Mouse (Mus musculus) CH12.LX (cell line): ENCODE results near the gene Grik5. TPM values are rescaled to one million over a fixed set of nuclear protein-coding genes. Genes with fewer than 3 reads are reported as not detected.

Experiments
- DNase-seq: peaks from one replicate; pipeline ENCODE4 v3.0.0-alpha.2; 2013; ENCODE audit errors: extremely low read depth
- H3K27ac ChIP-seq: 2 replicates; pipeline ENCODE4 v1.5.1; 2012; ENCODE audit warnings: low read depth, mild to moderate bottlenecking, control low read depth, moderate library complexity; ENCODE audit not compliant: insufficient read depth
- H3K27me3 ChIP-seq: replicated peaks from 2 replicates; pipeline ENCODE3; 2012; ENCODE audit warnings: inconsistent platforms
- H3K36me3 ChIP-seq, 2 experiments: replicated peaks in 1 of 2; 2 replicates each; pipeline versions ENCODE3 to v1.6.1; 2012; ENCODE audit warnings: inconsistent platforms in 1 of 2, low read length in 1 of 2, mild to moderate bottlenecking in 1 of 2, mixed read lengths in 1 of 2, moderate library complexity in 1 of 2; ENCODE audit not compliant: control insufficient read depth in 1 of 2, insufficient read depth in 1 of 2
- H3K4me1 ChIP-seq, 2 experiments: 2 replicates each; pipeline ENCODE4 v1.6.1; 2012; ENCODE audit warnings: inconsistent platforms in 1 of 2, moderate library complexity in 1 of 2; ENCODE audit not compliant: insufficient read depth in 2 of 2, control insufficient read depth in 1 of 2
- H3K4me2 ChIP-seq: 2 replicates; pipeline ENCODE4 v1.6.1; 2012; ENCODE audit warnings: low read depth, mild to moderate bottlenecking, control low read depth; ENCODE audit not compliant: poor library complexity, insufficient read depth, severe bottlenecking
- H3K4me3 ChIP-seq, 3 experiments: fragments of 150-350 bp in 1 of 3; sonication (generic) in 1 of 3; replicated peaks in 1 of 3; 2 replicates each; pipeline versions ENCODE3 to v1.5.1; 2011 to 2012; ENCODE audit warnings: low read depth in 2 of 3, low read length in 2 of 3, mild to moderate bottlenecking in 2 of 3, moderate library complexity in 2 of 3, control low read depth in 1 of 3, improper control_type of control experiment in 1 of 3, inconsistent platforms in 1 of 3, mixed read lengths in 1 of 3; ENCODE audit not compliant: poor library complexity in 1 of 3
- H3K79me2 ChIP-seq: replicated peaks from 2 replicates; pipeline ENCODE4 v1.6.1; 2012; ENCODE audit warnings: mild to moderate bottlenecking, moderate library complexity; ENCODE audit not compliant: control insufficient read depth, poor library complexity, insufficient read depth, severe bottlenecking; ENCODE audit errors: extremely low read depth
- H3K9ac ChIP-seq: 2 replicates; pipeline ENCODE4 v1.6.1; 2012; ENCODE audit warnings: low read depth, mild to moderate bottlenecking, control low read depth, moderate library complexity; ENCODE audit not compliant: insufficient read depth
- H3K9me3 ChIP-seq: replicated peaks from 2 replicates; pipeline ENCODE3; 2012; ENCODE audit warnings: low read length, inconsistent platforms, mixed read lengths
- BHLHE40 ChIP-seq: IDR thresholded peaks from 2 replicates; pipeline ENCODE4 v1.6.1; 2011; ENCODE audit warnings: mild to moderate bottlenecking, low read depth, low read length, improper control_type of control experiment
- CHD1 ChIP-seq: IDR thresholded peaks from 2 replicates; pipeline ENCODE4 v1.6.1; 2012; ENCODE audit warnings: low read depth, low read length, improper control_type of control experiment, inconsistent platforms
- EP300 ChIP-seq: IDR thresholded peaks from 2 replicates; pipeline ENCODE4 v1.6.1; 2011; ENCODE audit warnings: low read length, improper control_type of control experiment
- ETS1 ChIP-seq: conservative IDR thresholded peaks from 2 replicates; pipeline ENCODE4 v1.6.1; 2012; ENCODE audit warnings: low read depth, mild to moderate bottlenecking, inconsistent platforms, low read length, improper control_type of control experiment, moderate library complexity
- GABPA ChIP-seq: IDR thresholded peaks from 2 replicates; pipeline ENCODE4 v1.6.1; 2012; ENCODE audit warnings: low read depth, low read length, improper control_type of control experiment, inconsistent platforms; ENCODE audit not compliant: insufficient replicate concordance
- MAX ChIP-seq: IDR thresholded peaks from 2 replicates; pipeline ENCODE4 v1.6.1; 2011; ENCODE audit warnings: low read length, improper control_type of control experiment
- MEF2A ChIP-seq: IDR thresholded peaks from 2 replicates; pipeline ENCODE4 v1.6.1; 2014; ENCODE audit warnings: low read depth, mild to moderate bottlenecking, inconsistent platforms, low read length, improper control_type of control experiment, borderline replicate concordance
- MYC ChIP-seq: IDR thresholded peaks from 2 replicates; pipeline ENCODE4 v1.6.1; 2011; ENCODE audit warnings: low read depth, mild to moderate bottlenecking, improper control_type of control experiment, low read length
- NELFE ChIP-seq: IDR thresholded peaks from 2 replicates; pipeline ENCODE4 v1.6.1; 2011; ENCODE audit warnings: low read depth, low read length, improper control_type of control experiment
- POLR2A ChIP-seq: IDR thresholded peaks from 2 replicates; pipeline ENCODE4 v1.6.1; 2011; ENCODE audit warnings: low read depth, mild to moderate bottlenecking, improper control_type of control experiment, low read length
- SMC3 ChIP-seq: IDR thresholded peaks from 2 replicates; pipeline ENCODE4 v1.6.1; 2011; ENCODE audit warnings: low read depth, low read length, improper control_type of control experiment
- TBP ChIP-seq: conservative IDR thresholded peaks from 2 replicates; pipeline ENCODE4 v1.6.1; 2011; ENCODE audit warnings: low read depth, low read length, improper control_type of control experiment
- TCF12 ChIP-seq: IDR thresholded peaks from 2 replicates; pipeline ENCODE4 v1.6.1; 2014; ENCODE audit warnings: low read depth, mild to moderate bottlenecking, inconsistent platforms, low read length, improper control_type of control experiment
- UBTF ChIP-seq: IDR thresholded peaks from 2 replicates; pipeline ENCODE4 v1.6.1; 2012; ENCODE audit warnings: low read depth, mild to moderate bottlenecking, inconsistent platforms, low read length, improper control_type of control experiment, moderate library complexity
- USF2 ChIP-seq: conservative IDR thresholded peaks from 2 replicates; pipeline ENCODE4 v1.6.1; 2011; ENCODE audit warnings: low read depth, low read length, improper control_type of control experiment
- ZC3H11A ChIP-seq: IDR thresholded peaks from 2 replicates; pipeline ENCODE4 v1.6.1; 2012; ENCODE audit warnings: low read depth, mild to moderate bottlenecking, inconsistent platforms, low read length, improper control_type of control experiment
- ZNF384 ChIP-seq: IDR thresholded peaks from 2 replicates; pipeline ENCODE4 v1.6.1; 2012; ENCODE audit warnings: low read depth, low read length, improper control_type of control experiment, inconsistent platforms
- dilution Hi-C: fragments of 300-500 bp; cut with MboI; formaldehyde crosslinking; loops from 2 replicates; pipeline ENCODE4 v1.14.3; 2020; ENCODE audit warnings: low sequenced_read_pairs; ENCODE audit not compliant: extremely low pct_unique_long_range_greater_than_20kb, extremely low pct_ligation_motif_present
- in situ Hi-C: fragments of 300-500 bp; cut with MboI; formaldehyde crosslinking; loops from 3 replicates; pipeline ENCODE4 v1.14.3; 2019; ENCODE audit warnings: low sequenced_read_pairs, low pct_ligation_motif_present, low pct_unique_long_range_greater_than_20kb, mixed read lengths
- polyA plus RNA-seq: library from polyadenylated mRNA; unstranded; fragments of >175 nt; gene quantifications from 2 replicates; pipeline ENCODE4 v1.2.1, GENCODE M21; 2012; ENCODE audit warnings: low read depth; ENCODE audit not compliant: insufficient read length
- total RNA-seq, 2 experiments: library from RNA; depleted of rRNA; stranded (reverse); fragments of 300-350 nt in 1 of 2; fragments of >200 nt in 1 of 2; gene quantifications; 2 replicates each; pipeline ENCODE4 v1.2.3; 2012 to 2014

Gene Grik5
- total and polyA plus RNA-seq, 3 experiments, result 1.0 to 2.1 (median 1.5) TPM

GRCm38 (mm10) chr7:25076296-25076662 lies 4.1 kb upstream of the Grik5 start:
- H3K4me2 ChIP-seq, result peak overlapping the region; percentile 59
- peaks cover 26% of the 10 kb centered on the region for H3K79me2 ChIP-seq
- H3K36me3 ChIP-seq, result peaks cover 20 to 25% of the 10 kb centered on the region in 2 experiments
- no peak for DNase-seq
- peak overlapping the region; percentile 40; the same call in 1 of the 2 replicates for H3K27ac ChIP-seq
- no peaks in the 10 kb centered on the region for H3K27me3 ChIP-seq
- H3K4me3 ChIP-seq, result peak overlapping the region; percentile 48 to 88 (median 83)
- H3K9ac ChIP-seq, result peak overlapping the region; percentile 78
- no peaks in the 10 kb centered on the region for H3K9me3 ChIP-seq
- in situ Hi-C loops, result no loop called here
- no peak for TF ChIP-seq TCF12
- TF ChIP-seq UBTF, result 0 out of 2 replicates have a peak, but pooled peaks have one; percentile 36
- TF ChIP-seq, all 38 proteins: peak for 1
- H3K4me1 ChIP-seq, result peaks cover 7 to 35% of the 10 kb centered on the region in 2 experiments
- dilution Hi-C loops, result no loop called here

GRCm38 (mm10) chr7:25073924-25074323 lies 1.8 kb upstream of the Grik5 start:
- H3K36me3 ChIP-seq, result peaks cover 0 to 1% of the 10 kb centered on the region in 2 experiments
- H3K79me2 ChIP-seq, result peaks cover 16% of the 10 kb centered on the region
- no peak for DNase-seq
- H3K27me3 ChIP-seq, result no peaks in the 10 kb centered on the region
- no peak overlapping the region for H3K4me2 ChIP-seq
- dilution Hi-C loops, result no loop called here
- H3K4me1 ChIP-seq, result peaks cover 6 to 29% of the 10 kb centered on the region in 2 experiments
- no peak overlapping the region for H3K4me3 ChIP-seq
- no peak overlapping the region for H3K27ac ChIP-seq
- in situ Hi-C loops, result no loop called here
- no peaks in the 10 kb centered on the region for H3K9me3 ChIP-seq
- peak; percentile 57 for TF ChIP-seq BHLHE40
- TF ChIP-seq ZC3H11A, result no peak
- no peak overlapping the region for H3K9ac ChIP-seq

- no peak overlapping the region for H3K27ac ChIP-seq
- no peaks in the 10 kb centered on the region for H3K9me3 ChIP-seq
- H3K4me2 ChIP-seq, result no peak overlapping the region
- no peaks in the 10 kb centered on the region for H3K27me3 ChIP-seq
- peaks cover 0 to 2% of the 10 kb centered on the region in 2 experiments for H3K36me3 ChIP-seq
- no peak overlapping the region for H3K9ac ChIP-seq
- no peak for DNase-seq
- dilution Hi-C loops, result no loop called here
- in situ Hi-C loops, result no loop called here
- peaks cover 1 to 26% of the 10 kb centered on the region in 2 experiments for H3K4me1 ChIP-seq
- no peak overlapping the region for H3K4me3 ChIP-seq
- TF ChIP-seq MYC (no peak), NELFE (no peak), ETS1 (no peak), ZC3H11A (no peak), USF2 (no peak), GABPA (no peak), UBTF (no peak), ZNF384 (no peak), POLR2A (no peak), EP300 (no peak), TBP (no peak), MEF2A (no peak), MAX (no peak), BHLHE40 (no peak), SMC3 (no peak), CHD1 (no peak)
- H3K79me2 ChIP-seq, result peaks cover 5% of the 10 kb centered on the region
Observed at GRCm38 (mm10) chr7:25072716-25073390, 707 bp upstream of the Grik5 start.
